19 mouse cellular contexts compared by ENCODE assay signal in the genomic region with DNA sequence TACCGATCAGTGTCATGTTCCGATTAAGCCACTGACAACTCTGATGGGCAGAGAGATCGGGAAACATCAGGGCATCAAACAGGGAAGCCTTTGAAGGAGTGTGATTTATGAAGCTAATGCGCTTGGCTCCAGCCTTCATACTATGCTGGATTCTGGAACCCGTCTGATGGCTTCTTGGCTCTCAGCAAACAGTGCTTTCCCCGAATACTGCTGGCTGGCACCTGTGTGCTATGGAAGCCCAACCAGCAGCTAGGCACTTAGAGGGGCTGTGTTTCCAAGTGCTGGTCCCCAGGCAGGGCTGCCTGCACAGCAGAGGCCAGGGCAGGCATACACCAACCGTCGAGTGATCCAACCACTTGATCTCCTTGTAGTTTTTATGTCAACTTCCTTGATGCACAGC.
"Had no signal": no experiment of that assay in that cellular context is flagged by ENCODE, and none has a peak within 500 bp of the region (broad histone marks: within the 10 kb centered on the region; RNA-seq: fewer than 3 reads in every experiment).

No protein-coding gene starts in this region.

- H3K4me1 ChIP-seq: liver, embryonic 13.5 days had no signal

- H3K27me3 ChIP-seq: liver, embryonic 13.5 days had no signal

- H3K27ac ChIP-seq: liver, embryonic 13.5 days; midbrain, embryonic 10.5 days; neural tube, embryonic 13.5 days; stomach, postnatal 0 days had no signal

- H3K4me3 ChIP-seq: liver, embryonic 13.5 days; megakaryocyte, embryonic 14.5 days; midbrain, embryonic 10.5 days; neural tube, embryonic 13.5 days had no signal

- H3K36me3 ChIP-seq: liver, embryonic 13.5 days; midbrain, embryonic 10.5 days; neural tube, embryonic 13.5 days had no signal

- H3K9me3 ChIP-seq: liver, embryonic 13.5 days; megakaryocyte, embryonic 14.5 days; midbrain, embryonic 10.5 days; neural tube, embryonic 13.5 days had no signal

- H3K9ac ChIP-seq: liver, embryonic 13.5 days; neural tube, embryonic 13.5 days had no signal

- H3K4me2 ChIP-seq: liver, embryonic 13.5 days; neural tube, embryonic 13.5 days had no signal

- DNase-seq: kidney, adult 18-20 months; kidney, adult 9 months; kidney, postnatal 14 days; kidney, postnatal 4 days; liver, embryonic 13.5 days; lung, adult 2 months; lung, postnatal 36 days; midbrain, embryonic 14.5 days; right cerebral cortex, adult 18-20 months; right cerebral cortex, postnatal 14 days; right cerebral cortex, postnatal 4 days; thymus, adult 2 months; thymus, postnatal 14 days; thymus, postnatal 4 days had no signal

- ATAC-seq: lung, postnatal 0 days had no signal
